Mouse (Mus musculus): ENCODE results near the gene Hip1r.

Gene Hip1r

GRCm38 (mm10) chr5:123974179-123974485 lies 704 bp downstream of the Hip1r start:
- DNase-seq (ENCODE audit: low spot score), result no peak

GRCm38 (mm10) chr5:123974616-123975111 lies 1.2 kb downstream of the Hip1r start:
- DNase-seq (ENCODE audit: low spot score), result no peak

GRCm38 (mm10) chr5:123975668-123976180 lies 2.3 kb downstream of the Hip1r start:
- no peak for DNase-seq (ENCODE audit: low spot score)

GRCm38 (mm10) chr5:123977231-123977630 lies 3.8 kb downstream of the Hip1r start:
- no peak for DNase-seq (ENCODE audit: low spot score)

GRCm38 (mm10) chr5:123978131-123978530 lies 4.7 kb downstream of the Hip1r start:
- no peak for DNase-seq (ENCODE audit: low spot score)

- DNase-seq (ENCODE audit: low spot score), result no peak
Measured at GRCm38 (mm10) chr5:123979221-123979979, 6.0 kb downstream of the Hip1r start.

- no peak for DNase-seq (ENCODE audit: low spot score)
Measured at GRCm38 (mm10) chr5:123979980-123980369, 6.5 kb downstream of the Hip1r start.

GRCm38 (mm10) chr5:123980521-123981249 lies 7.3 kb downstream of the Hip1r start:
- no peak for DNase-seq (ENCODE audit: low spot score)

GRCm38 (mm10) chr5:123981250-123981554 lies 7.8 kb downstream of the Hip1r start:
- no peak for DNase-seq (ENCODE audit: low spot score)

- no peak for DNase-seq (ENCODE audit: low spot score)
Measured at GRCm38 (mm10) chr5:123982838-123983237, 9.4 kb downstream of the Hip1r start.

GRCm38 (mm10) chr5:123985434-123985833 lies 12.0 kb downstream of the Hip1r start:
- no peak for DNase-seq (ENCODE audit: low spot score)

GRCm38 (mm10) chr5:123986925-123987324 lies 13.5 kb downstream of the Hip1r start:
- DNase-seq (ENCODE audit: low spot score), result no peak

- DNase-seq (ENCODE audit: low spot score), result no peak
Measured at GRCm38 (mm10) chr5:123987511-123987910, 14.1 kb downstream of the Hip1r start.

- no peak for DNase-seq (ENCODE audit: low spot score)
Measured at GRCm38 (mm10) chr5:123989941-123990885, 16.8 kb downstream of the Hip1r start.

GRCm38 (mm10) chr5:123991321-123991720 lies 17.9 kb downstream of the Hip1r start:
- no peak for DNase-seq (ENCODE audit: low spot score)

- DNase-seq (ENCODE audit: low spot score), result no peak
Measured at GRCm38 (mm10) chr5:123992193-123992637, 18.8 kb downstream of the Hip1r start.

- peak; percentile 86 for DNase-seq (ENCODE audit: low spot score)
Measured at GRCm38 (mm10) chr5:123992794-123993193, 19.4 kb downstream of the Hip1r start.

- no peak for DNase-seq (ENCODE audit: low spot score)
Measured at GRCm38 (mm10) chr5:123993263-123994036, 20.0 kb downstream of the Hip1r start.

- no peak for DNase-seq (ENCODE audit: low spot score)
Measured at GRCm38 (mm10) chr5:123994468-123994867, 21.0 kb downstream of the Hip1r start.

GRCm38 (mm10) chr5:123995388-123995787 lies 22.0 kb downstream of the Hip1r start:
- DNase-seq (ENCODE audit: low spot score), result no peak

GRCm38 (mm10) chr5:123996194-123996593 lies 22.8 kb downstream of the Hip1r start:
- DNase-seq (ENCODE audit: low spot score), result no peak
